Mouse (Mus musculus): ENCODE measurements around the gene Ndufa1. TPM values are rescaled to one million over a fixed set of nuclear protein-coding genes. Genes with fewer than 3 reads are reported as not detected.
A peak's percentile ranks its signal among the peaks of the same experiment; 100 is the strongest.
"Not testable (repeated sequence)": the region's sequence is repeated elsewhere in the genome, so short reads cannot be mapped to it uniquely, and the experiment has no call there.

Gene Ndufa1
- polyA plus RNA-seq, 1 experiment from 2014 or later, result 541 TPM

GRCm38 (mm10) chrX:37168742-37169141, 22.2 kb downstream of the Ndufa1 start, which contains the start of gene Akap14:
Akap14 (minus strand) TSS chrX:37168842.
- no peak for TF ChIP-seq CTCF (IDR thresholded peaks at IDR 0.05)
- TF ChIP-seq EP300 (IDR thresholded peaks at IDR 0.05), result no peak
- H3K9me3 ChIP-seq (ENCODE audit: low read length), result no peaks in the 10 kb centered on the region
- H3K4me2 ChIP-seq (replicated peaks; ENCODE audit: low read depth, low read length), result no peak within 1 kb of the TSS
- no peak within 1 kb of the TSS for H3K4me3 ChIP-seq (ENCODE audit: low read depth, low read length)
- no peaks in the 10 kb centered on the region for H3K36me3 ChIP-seq (ENCODE audit: insufficient read depth, low read length)
- H3K9ac ChIP-seq (replicated peaks; ENCODE audit: low read depth), result no peak within 1 kb of the TSS
- 53% methylated on average over 5 of the region's 5 CpGs for WGBS
- no peaks in the 10 kb centered on the region for H3K27me3 ChIP-seq (replicated peaks; ENCODE audit: insufficient read depth, low read length)
- ATAC-seq, result no peak
- no peak within 1 kb of the TSS for H3K27ac ChIP-seq (ENCODE audit: low read length)
- no peaks in the 10 kb centered on the region for H3K4me1 ChIP-seq (ENCODE audit: insufficient read depth, low read depth, low read length)
- DNase-seq (ENCODE audit: low spot score), result no peak

GRCm38 (mm10) chrX:37167085-37167484, 23.9 kb downstream of the Ndufa1 start:
- TF ChIP-seq EP300 (IDR thresholded peaks at IDR 0.05) (no peak), CTCF (IDR thresholded peaks at IDR 0.05) (peak; percentile 76)
- Histone ChIP-seq H3K9ac (replicated peaks; ENCODE audit: low read depth) (no peak overlapping the region), H3K27ac (ENCODE audit: low read length) (no peak overlapping the region), H3K36me3 (ENCODE audit: insufficient read depth, low read length) (no peaks in the 10 kb centered on the region), H3K9me3 (ENCODE audit: low read length) (no peaks in the 10 kb centered on the region), H3K4me1 (ENCODE audit: insufficient read depth, low read depth, low read length) (no peaks in the 10 kb centered on the region), H3K27me3 (replicated peaks; ENCODE audit: insufficient read depth, low read length) (no peaks in the 10 kb centered on the region), H3K4me3 (ENCODE audit: low read depth, low read length) (no peak overlapping the region), H3K4me2 (replicated peaks; ENCODE audit: low read depth, low read length) (no peak overlapping the region)
- ATAC-seq (peak; percentile 49), DNase-seq (ENCODE audit: low spot score) (peak; percentile 56)
- WGBS, result 14% methylated on average over 3 of the region's 3 CpGs

- ATAC-seq (no peak), DNase-seq (ENCODE audit: low spot score) (no peak)
- Histone ChIP-seq H3K9me3 (ENCODE audit: low read length) (no peaks in the 10 kb centered on the region), H3K4me3 (ENCODE audit: low read depth, low read length) (no peak overlapping the region), H3K4me2 (replicated peaks; ENCODE audit: low read depth, low read length) (no peak overlapping the region), H3K9ac (replicated peaks; ENCODE audit: low read depth) (no peak overlapping the region), H3K27ac (ENCODE audit: low read length) (no peak overlapping the region), H3K4me1 (ENCODE audit: insufficient read depth, low read depth, low read length) (no peaks in the 10 kb centered on the region), H3K27me3 (replicated peaks; ENCODE audit: insufficient read depth, low read length) (no peaks in the 10 kb centered on the region), H3K36me3 (ENCODE audit: insufficient read depth, low read length) (no peaks in the 10 kb centered on the region)
- 74% methylated on average over 18 of the region's 18 CpGs for WGBS
- TF ChIP-seq EP300 (IDR thresholded peaks at IDR 0.05), result no peak
- TF ChIP-seq CTCF (IDR thresholded peaks at IDR 0.05), result no peak
These were observed 27.8 kb downstream of the Ndufa1 start for GRCm38 (mm10) chrX:37163115-37163514.

- WGBS, result 63% methylated on average over 8 of the region's 10 CpGs
These were observed 29.8 kb downstream of the Ndufa1 start for GRCm38 (mm10) chrX:37161169-37161568.

GRCm38 (mm10) chrX:37157839-37158238, 33.1 kb downstream of the Ndufa1 start:
- Histone ChIP-seq H3K27ac (ENCODE audit: low read length) (no peak overlapping the region), H3K9ac (replicated peaks; ENCODE audit: low read depth) (no peak overlapping the region), H3K4me2 (replicated peaks; ENCODE audit: low read depth, low read length) (no peak overlapping the region), H3K4me1 (ENCODE audit: insufficient read depth, low read depth, low read length) (no peaks in the 10 kb centered on the region), H3K9me3 (ENCODE audit: low read length) (no peaks in the 10 kb centered on the region), H3K27me3 (replicated peaks; ENCODE audit: insufficient read depth, low read length) (no peaks in the 10 kb centered on the region), H3K4me3 (ENCODE audit: low read depth, low read length) (no peak overlapping the region), H3K36me3 (ENCODE audit: insufficient read depth, low read length) (no peaks in the 10 kb centered on the region)
- ATAC-seq (no peak), DNase-seq (ENCODE audit: low spot score) (peak; percentile 5)
- TF ChIP-seq CTCF (IDR thresholded peaks at IDR 0.05), result peak; percentile 54
- TF ChIP-seq EP300 (IDR thresholded peaks at IDR 0.05), result no peak
- 59% methylated on average over 4 of the region's 4 CpGs for WGBS

More at GRCm38 (mm10) chrX:37161169-37161568, 29.8 kb downstream of the Ndufa1 start:
- Histone ChIP-seq H3K27me3 (replicated peaks; ENCODE audit: insufficient read depth, low read length) (no peaks in the 10 kb centered on the region), H3K4me2 (replicated peaks; ENCODE audit: low read depth, low read length) (no peak overlapping the region), H3K9me3 (ENCODE audit: low read length) (no peaks in the 10 kb centered on the region), H3K27ac (ENCODE audit: low read length) (no peak overlapping the region), H3K4me3 (ENCODE audit: low read depth, low read length) (no peak overlapping the region), H3K4me1 (ENCODE audit: insufficient read depth, low read depth, low read length) (no peaks in the 10 kb centered on the region), H3K9ac (replicated peaks; ENCODE audit: low read depth) (no peak overlapping the region), H3K36me3 (ENCODE audit: insufficient read depth, low read length) (no peaks in the 10 kb centered on the region)
- TF ChIP-seq EP300 (IDR thresholded peaks at IDR 0.05) (no peak), CTCF (IDR thresholded peaks at IDR 0.05) (no peak)
- no peak for ATAC-seq
- no peak for DNase-seq (ENCODE audit: low spot score)

- ATAC-seq (no peak), DNase-seq (ENCODE audit: low spot score) (peak; percentile 15)
- 93% methylated on average over 2 of the region's 2 CpGs for WGBS
- Histone ChIP-seq H3K9ac (replicated peaks; ENCODE audit: low read depth) (no peak overlapping the region), H3K4me1 (ENCODE audit: insufficient read depth, low read depth, low read length) (no peaks in the 10 kb centered on the region), H3K4me2 (replicated peaks; ENCODE audit: low read depth, low read length) (no peak overlapping the region), H3K27ac (ENCODE audit: low read length) (no peak overlapping the region), H3K27me3 (replicated peaks; ENCODE audit: insufficient read depth, low read length) (no peaks in the 10 kb centered on the region), H3K9me3 (ENCODE audit: low read length) (no peaks in the 10 kb centered on the region), H3K36me3 (ENCODE audit: insufficient read depth, low read length) (no peaks in the 10 kb centered on the region), H3K4me3 (ENCODE audit: low read depth, low read length) (no peak overlapping the region)
- no peak for TF ChIP-seq EP300 (IDR thresholded peaks at IDR 0.05)
- TF ChIP-seq CTCF (IDR thresholded peaks at IDR 0.05), result peak; percentile 51
These were observed 46.0 kb downstream of the Ndufa1 start for GRCm38 (mm10) chrX:37144954-37145353.

- not testable (repeated sequence) for DNase-seq (ENCODE audit: low spot score); H3K4me2 ChIP-seq (replicated peaks; ENCODE audit: low read depth, low read length); H3K4me3 ChIP-seq (ENCODE audit: low read depth, low read length); H3K27ac ChIP-seq (ENCODE audit: low read length); H3K9me3 ChIP-seq (ENCODE audit: low read length); H3K27me3 ChIP-seq (replicated peaks; ENCODE audit: insufficient read depth, low read length); H3K9ac ChIP-seq (replicated peaks; ENCODE audit: low read depth); H3K4me1 ChIP-seq (ENCODE audit: insufficient read depth, low read depth, low read length); H3K36me3 ChIP-seq (ENCODE audit: insufficient read depth, low read length); ATAC-seq
- WGBS, result no CpG with 5 or more reads among the region's 4 CpGs
These were observed 46.5 kb downstream of the Ndufa1 start for GRCm38 (mm10) chrX:37144498-37144897.
